Mouse (Mus musculus) forebrain, postnatal 0 days (tissue): ENCODE results near the gene Mbd4. TPM values are rescaled to one million over a fixed set of nuclear protein-coding genes. Genes with fewer than 3 reads are reported as not detected.

Experiments used
- ATAC-seq: fragments of 200-750 bp; cut with Nextera tagmentation; 2 replicates; pipeline ENCODE4 v1.8.0; 2017; ENCODE audit warnings: mild to moderate bottlenecking, moderate library complexity
- DNase-seq: peaks from one replicate; pipeline ENCODE4 v3.0.0-alpha.2; 2015
- H3K27ac ChIP-seq: fragments of 300-500 bp; sonication (generic); 2 replicates; pipeline ENCODE4 v1.5.1; 2014; ENCODE audit warnings: low read depth, mild to moderate bottlenecking, antibody characterized with exemption, low read length, moderate library complexity, mixed read lengths
- H3K27me3 ChIP-seq: fragments of 300-500 bp; sonication (generic); 2 replicates; pipeline ENCODE4 v1.6.1; 2014; ENCODE audit warnings: mild to moderate bottlenecking, low read length, mixed read lengths; ENCODE audit not compliant: insufficient read depth
- H3K36me3 ChIP-seq: fragments of 300-500 bp; sonication (generic); 2 replicates; pipeline ENCODE4 v1.6.1; 2014; ENCODE audit warnings: mild to moderate bottlenecking, moderate library complexity; ENCODE audit not compliant: insufficient read depth
- H3K4me1 ChIP-seq: fragments of 300-500 bp; sonication (generic); 2 replicates; pipeline ENCODE4 v1.6.1; 2014; ENCODE audit warnings: antibody characterized with exemption; ENCODE audit not compliant: insufficient read depth
- H3K4me2 ChIP-seq: fragments of 300-500 bp; sonication (generic); 2 replicates; pipeline ENCODE4 v1.6.1; 2014; ENCODE audit warnings: low read depth, mild to moderate bottlenecking, moderate library complexity
- H3K4me3 ChIP-seq: fragments of 300-500 bp; sonication (generic); 2 replicates; pipeline ENCODE4 v1.5.1; 2014; ENCODE audit warnings: low read depth, low read length, mixed read lengths
- H3K9ac ChIP-seq: fragments of 300-500 bp; sonication (generic); 2 replicates; pipeline ENCODE4 v1.6.1; 2014; ENCODE audit warnings: mild to moderate bottlenecking
- H3K9me3 ChIP-seq: fragments of 300-500 bp; sonication (generic); 2 replicates; pipeline ENCODE4 v1.6.1; 2016; ENCODE audit warnings: low read length
- CTCF ChIP-seq: sonication (generic); IDR thresholded peaks from 2 replicates; pipeline ENCODE4 v1.5.1; 2016; ENCODE audit warnings: antibody characterized with exemption, control low read depth, low read depth
- WGBS: fragments of 180-500 bp; shearing (Covaris S2); extraction: QIAGEN DNeasy Blood & Tissue Kit; methylation state at CpG from one replicate; pipeline ENCODE4 v1.1.7; 2014; 5-methylcytosine and 5-hydroxymethylcytosine counted together
- polyA plus RNA-seq: library from polyadenylated mRNA; unstranded; fragments of >200 nt; fragmentation: Nextera tagmentation; extraction: Ambion mirVana; gene quantifications from 2 replicates; pipeline ENCODE4 v1.2.1, GENCODE M21; 2015
- total RNA-seq: library from RNA; depleted of rRNA; stranded (reverse); fragments of >200 nt; gene quantifications from 2 replicates; pipeline ENCODE4 v1.2.3, GENCODE M21; 2014

The Mbd4 gene
- total and polyA plus RNA-seq, 2 experiments from 2014 or later: 6.6 to 6.8 TPM

GRCm38 (mm10) chr6:115814104-115814503 lies 39.1 kb downstream of the Mbd4 start:
- Histone ChIP-seq H3K9ac (no peak overlapping the region), H3K4me3 (no peak overlapping the region), H3K4me2 (no peak overlapping the region), H3K27ac (no peak overlapping the region), H3K36me3 (no peaks in the 10 kb centered on the region), H3K9me3 (no peaks in the 10 kb centered on the region), H3K27me3 (no peaks in the 10 kb centered on the region), H3K4me1 (no peaks in the 10 kb centered on the region)
- DNase-seq: peak; percentile 48
- peak; percentile 32; the same call in 1 of the 2 replicates for ATAC-seq
- WGBS: 40% methylated on average over 4 of the region's 4 CpGs
- TF ChIP-seq CTCF: peak; percentile 75

- DNase-seq: no peak
- H3K4me2 ChIP-seq: no peak overlapping the region
- peaks cover 8% of the 10 kb centered on the region for H3K4me1 ChIP-seq
- H3K27me3 ChIP-seq: no peaks in the 10 kb centered on the region
- H3K36me3 ChIP-seq: peaks cover 10% of the 10 kb centered on the region
- no peak for TF ChIP-seq CTCF
- no peak overlapping the region for H3K4me3 ChIP-seq
- H3K27ac ChIP-seq: no peak overlapping the region
- WGBS: 70% methylated on average over 8 of the region's 8 CpGs
- H3K9me3 ChIP-seq: no peaks in the 10 kb centered on the region
- H3K9ac ChIP-seq: no peak overlapping the region
- no peak for ATAC-seq
These were observed 41.6 kb downstream of the Mbd4 start for GRCm38 (mm10) chr6:115811606-115812005.

- ATAC-seq (peak; percentile 94), DNase-seq (peak; percentile 96)
- Histone ChIP-seq H3K4me3 (peak within 1 kb of the TSS; percentile 84), H3K9ac (peak within 1 kb of the TSS; percentile 96), H3K36me3 (peaks cover 38% of the 10 kb centered on the region), H3K9me3 (no peaks in the 10 kb centered on the region), H3K4me2 (peak within 1 kb of the TSS; percentile 69), H3K4me1 (peaks cover 9% of the 10 kb centered on the region), H3K27me3 (no peaks in the 10 kb centered on the region), H3K27ac (peak within 1 kb of the TSS; percentile 98)
- WGBS: 2% methylated on average over 47 of the region's 47 CpGs
- peak; percentile 66 for TF ChIP-seq CTCF
These were observed 44.5 kb downstream of the Mbd4 start, which contains the start of gene Rpl32 for GRCm38 (mm10) chr6:115808488-115809231. Rpl32 (minus strand) TSS chr6:115808747.

- H3K27ac ChIP-seq: peak overlapping the region; percentile 98
- peak overlapping the region; percentile 96 for H3K9ac ChIP-seq
- ATAC-seq (peak; percentile 56), DNase-seq (no peak)
- peaks cover 40% of the 10 kb centered on the region for H3K36me3 ChIP-seq
- H3K4me1 ChIP-seq: peaks cover 9% of the 10 kb centered on the region
- H3K9me3 ChIP-seq: no peaks in the 10 kb centered on the region
- no peak for TF ChIP-seq CTCF
- peak overlapping the region; percentile 69 for H3K4me2 ChIP-seq
- peak overlapping the region; percentile 84 for H3K4me3 ChIP-seq
- under 1% methylated on average over 22 of the region's 22 CpGs for WGBS
- no peaks in the 10 kb centered on the region for H3K27me3 ChIP-seq
These were observed 45.0 kb downstream of the Mbd4 start for GRCm38 (mm10) chr6:115808196-115808487.

GRCm38 (mm10) chr6:115807464-115808195 lies 45.5 kb downstream of the Mbd4 start:
- peaks cover 42% of the 10 kb centered on the region for H3K36me3 ChIP-seq
- peaks cover 9% of the 10 kb centered on the region for H3K4me1 ChIP-seq
- 0 out of 2 replicates have a peak, but pooled peaks have one; percentile 1 for ATAC-seq
- DNase-seq: no peak
- H3K9ac ChIP-seq: peak overlapping the region; percentile 96
- H3K27ac ChIP-seq: peak overlapping the region; percentile 98
- H3K4me2 ChIP-seq: peak overlapping the region; percentile 69
- 2% methylated on average over 15 of the region's 15 CpGs for WGBS
- no peaks in the 10 kb centered on the region for H3K9me3 ChIP-seq
- H3K27me3 ChIP-seq: no peaks in the 10 kb centered on the region
- no peak for TF ChIP-seq CTCF
- peak overlapping the region; percentile 84 for H3K4me3 ChIP-seq

GRCm38 (mm10) chr6:115804432-115805192 lies 48.6 kb downstream of the Mbd4 start:
- H3K9me3 ChIP-seq: no peaks in the 10 kb centered on the region
- DNase-seq (no peak), ATAC-seq (no peak)
- TF ChIP-seq CTCF: no peak
- no peak overlapping the region for H3K4me2 ChIP-seq
- 66% methylated on average over 10 of the region's 10 CpGs for WGBS
- H3K27me3 ChIP-seq: no peaks in the 10 kb centered on the region
- H3K36me3 ChIP-seq: peaks cover 62% of the 10 kb centered on the region
- H3K4me1 ChIP-seq: peaks cover 9% of the 10 kb centered on the region
- H3K9ac ChIP-seq: no peak overlapping the region
- no peak overlapping the region for H3K4me3 ChIP-seq
- H3K27ac ChIP-seq: no peak overlapping the region
